Mouse (Mus musculus) neutrophil, adult 5-6 weeks (primary cell): ENCODE measurements at regions not wholly inside any gene's neighbourhood (a gene's known extent, or its start where the extent isn't known, plus 50 kb on each side); places are given as distances from the start of the nearest gene placed in this dataset.
"Not testable (repeated sequence)": the region's sequence is repeated elsewhere in the genome, so short reads cannot be mapped to it uniquely, and the experiment has no call there.

Experiments used
- ATAC-seq: fragments of 151-379, 151-347 bp; 2 replicates; pipeline ENCODE4 v1.8.0; 2017; ENCODE audit warnings: mild to moderate bottlenecking, moderate TSS enrichment; ENCODE audit not compliant: insufficient number of reproducible peaks, poor library complexity, low FRiP score, severe bottlenecking; ENCODE audit errors: extremely low read depth

DNA sequence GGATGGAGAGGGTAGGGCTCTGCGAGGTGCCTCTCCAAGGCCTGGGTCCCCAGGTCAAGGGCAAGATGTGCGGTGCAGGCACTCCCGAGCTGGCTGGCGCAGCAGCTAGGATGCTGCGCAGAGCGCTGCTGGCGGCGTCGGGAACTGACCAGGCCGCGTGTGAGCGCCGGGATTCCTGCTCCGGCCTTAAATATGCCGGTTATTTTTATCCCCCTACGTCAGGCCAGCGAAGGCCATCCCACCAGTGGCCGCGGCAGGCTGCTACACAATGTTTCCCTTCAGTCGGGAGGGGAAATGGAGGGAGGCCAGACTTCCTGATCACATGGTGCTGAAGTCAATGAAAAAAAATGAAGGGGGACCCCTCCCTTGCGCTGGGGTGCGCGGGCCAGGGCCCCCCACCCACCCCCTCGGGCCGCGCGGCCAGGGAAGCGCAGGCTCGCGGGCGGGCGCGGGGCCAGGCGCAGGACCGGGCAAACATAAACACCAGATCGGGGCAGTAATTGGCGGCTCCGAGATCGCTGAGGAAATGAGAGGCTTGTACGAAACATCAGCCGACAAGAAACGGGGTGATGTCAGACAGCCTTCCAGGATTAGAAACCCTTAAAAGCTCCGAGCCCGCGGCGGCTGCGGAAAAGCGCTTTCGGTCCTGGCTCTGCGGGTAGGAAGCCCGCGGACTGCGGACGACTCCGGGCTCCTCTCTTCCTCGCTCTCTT, 118.9 kb upstream of the Klf4 start:
- peak; percentile 33 for ATAC-seq

DNA sequence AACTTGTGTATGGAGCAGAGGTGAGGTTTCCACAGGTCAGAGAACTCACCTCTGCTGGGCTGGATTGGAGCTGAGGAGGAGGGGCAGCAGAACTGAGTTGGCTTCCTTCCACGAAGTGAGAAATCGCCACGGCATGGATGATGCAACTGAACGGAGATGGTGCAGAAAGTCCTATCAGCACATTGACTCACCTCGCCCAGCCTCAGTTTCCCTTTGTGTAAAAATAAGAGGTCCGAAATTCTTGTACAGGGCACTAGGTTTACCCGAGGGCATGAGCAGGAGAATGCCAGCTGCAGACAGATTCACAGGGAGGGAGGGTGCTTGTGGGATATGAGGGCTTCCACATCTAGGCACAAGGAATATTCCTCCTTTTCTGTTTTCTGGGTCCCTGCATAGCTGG, 117.9 kb upstream of the Klf4 start:
- ATAC-seq, result no peak

DNA sequence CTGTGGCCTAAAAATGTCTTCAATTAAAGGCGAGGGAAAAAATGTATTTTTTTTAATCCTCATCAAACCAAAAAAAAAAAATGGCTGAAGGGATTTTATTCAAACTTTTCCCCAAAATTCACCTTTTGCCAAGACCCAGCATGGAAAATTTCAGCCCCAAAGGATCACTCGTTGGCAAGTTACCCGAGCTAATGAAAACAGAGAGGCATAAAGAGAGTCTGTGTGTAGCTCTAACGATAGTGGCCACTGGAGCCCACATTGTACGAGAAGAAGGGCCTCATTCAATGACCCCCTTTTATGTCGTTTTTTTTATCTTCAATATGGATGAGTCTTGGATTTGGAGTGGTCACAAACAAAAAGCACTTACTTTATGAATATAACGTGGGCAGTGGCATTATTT, 116.1 kb upstream of the Klf4 start:
- ATAC-seq, result no peak

DNA sequence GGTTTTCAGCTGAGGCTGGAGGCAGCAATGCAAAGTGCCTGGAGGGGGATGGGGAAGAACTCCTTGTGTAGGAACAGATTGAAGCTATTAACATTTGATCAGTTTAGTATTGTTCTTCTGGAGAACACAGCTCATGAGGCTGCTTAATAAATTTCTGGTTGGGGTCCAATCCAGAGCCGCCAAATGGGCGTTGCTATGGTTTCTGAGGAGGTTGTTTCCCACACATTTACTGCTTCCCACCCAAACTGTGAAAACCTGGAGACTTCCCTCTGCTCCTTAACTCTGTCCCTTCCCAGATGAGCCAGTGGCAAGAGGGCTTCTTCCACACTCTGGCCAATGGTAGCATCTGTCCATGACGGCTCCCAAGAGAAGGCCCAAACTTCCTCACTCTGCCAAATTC, 113.2 kb upstream of the Klf4 start:
- ATAC-seq, result no peak

DNA sequence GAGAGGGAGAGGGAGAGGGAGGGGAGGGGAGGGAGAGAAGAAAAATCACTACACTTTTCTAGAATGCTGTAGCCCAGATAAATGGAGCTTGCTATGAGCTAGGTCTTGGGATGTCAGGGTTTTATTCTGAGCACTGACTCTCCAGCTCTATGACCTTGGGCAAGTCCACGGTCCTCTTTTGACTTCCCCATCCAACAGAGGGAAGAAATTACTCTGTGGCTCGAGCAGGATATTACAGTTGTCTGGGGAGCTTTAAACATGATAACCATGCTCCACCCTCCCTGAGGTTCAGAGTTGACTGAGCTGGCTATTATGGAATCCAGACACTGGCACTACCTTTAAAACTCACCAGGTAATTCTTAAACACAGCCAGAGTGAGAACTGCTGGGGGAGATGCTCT, 112.6 kb upstream of the Klf4 start:
- ATAC-seq, result no peak

DNA sequence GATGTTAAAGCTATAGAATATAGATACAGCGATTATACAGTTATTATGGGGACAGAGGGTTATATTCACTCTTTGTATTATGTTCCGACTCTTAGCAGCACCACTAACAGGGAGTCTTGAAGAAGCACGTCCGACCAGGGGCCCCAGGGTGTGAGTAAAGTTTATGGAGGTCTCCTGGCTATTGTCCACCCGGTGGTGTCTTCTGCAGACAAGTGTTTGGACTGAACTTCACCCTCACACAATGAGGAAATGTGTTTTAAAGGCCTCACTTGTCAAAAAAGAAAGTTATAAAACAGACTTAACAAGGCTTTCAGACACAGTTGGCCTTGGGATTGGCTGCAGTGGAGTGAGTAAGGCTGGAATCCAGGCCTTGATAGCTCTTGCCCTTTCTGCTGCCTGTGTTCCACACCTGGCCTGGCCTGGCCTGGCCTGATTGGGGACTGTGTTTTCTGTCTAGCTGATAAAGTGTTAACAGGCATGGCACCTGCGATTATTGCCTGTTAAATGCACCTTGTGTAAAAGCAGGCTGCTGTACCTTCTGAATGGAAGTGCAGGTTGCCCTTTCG, 102.8 kb upstream of the Klf4 start:
- ATAC-seq, result no peak

DNA sequence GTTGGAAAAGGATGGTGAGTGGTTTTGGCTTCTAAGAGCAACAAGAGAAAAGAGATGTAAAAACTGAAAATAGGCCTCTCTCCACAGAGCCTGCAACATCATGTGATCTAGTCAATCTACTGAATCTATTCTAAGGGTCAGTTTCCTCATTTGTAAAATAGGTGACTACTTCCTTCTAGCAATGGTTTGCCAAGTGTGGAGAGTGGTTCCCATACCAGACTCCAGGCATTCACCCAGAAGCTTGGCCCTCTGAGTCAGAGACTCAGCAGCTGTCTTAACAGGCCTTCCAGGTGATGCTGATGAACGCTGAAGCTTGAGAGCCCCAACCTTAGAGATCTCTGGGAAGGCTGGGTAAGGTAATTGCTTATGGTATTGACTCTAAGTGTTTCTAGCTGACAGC, 98.9 kb upstream of the Klf4 start:
- ATAC-seq, result no peak

DNA sequence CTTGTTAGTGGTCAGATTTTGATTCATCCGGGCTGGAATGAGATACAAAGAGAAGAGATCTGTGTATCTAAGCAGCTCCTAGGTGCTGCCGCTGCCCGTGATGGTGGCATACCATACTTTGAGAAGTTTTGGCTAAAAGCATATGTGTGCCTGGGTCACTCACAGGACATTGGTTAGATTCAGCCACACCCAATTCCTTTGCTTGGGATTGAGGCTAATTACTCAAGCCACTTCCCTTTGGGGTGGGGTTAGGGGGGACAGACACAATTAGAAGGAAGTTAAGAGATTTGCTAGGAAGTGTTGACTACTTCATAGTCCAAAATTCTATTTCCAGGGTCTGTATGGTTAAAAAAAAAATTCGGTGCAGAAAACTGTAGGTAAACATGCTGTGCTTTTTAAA, 97.9 kb upstream of the Klf4 start:
- not testable (repeated sequence) for ATAC-seq

DNA sequence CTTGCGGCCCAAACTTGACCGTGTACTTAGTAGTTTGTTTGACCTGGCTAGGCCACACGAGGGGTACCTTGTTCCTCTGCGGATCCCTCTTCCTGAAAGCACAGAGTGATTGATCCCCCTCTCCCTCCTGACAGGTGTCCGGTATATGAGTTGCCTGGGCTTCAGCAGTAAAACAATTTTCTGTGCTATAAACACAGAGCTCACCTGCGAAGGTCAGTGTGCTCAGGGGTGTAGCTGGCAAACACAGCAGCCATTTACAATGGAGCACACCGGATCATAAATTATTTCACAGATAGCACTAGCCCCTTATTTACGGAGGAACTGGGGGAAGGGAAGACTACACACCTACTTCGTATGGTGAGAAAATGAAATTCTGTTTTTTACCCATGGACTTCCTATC, 92.5 kb upstream of the Klf4 start:
- no peak for ATAC-seq

DNA sequence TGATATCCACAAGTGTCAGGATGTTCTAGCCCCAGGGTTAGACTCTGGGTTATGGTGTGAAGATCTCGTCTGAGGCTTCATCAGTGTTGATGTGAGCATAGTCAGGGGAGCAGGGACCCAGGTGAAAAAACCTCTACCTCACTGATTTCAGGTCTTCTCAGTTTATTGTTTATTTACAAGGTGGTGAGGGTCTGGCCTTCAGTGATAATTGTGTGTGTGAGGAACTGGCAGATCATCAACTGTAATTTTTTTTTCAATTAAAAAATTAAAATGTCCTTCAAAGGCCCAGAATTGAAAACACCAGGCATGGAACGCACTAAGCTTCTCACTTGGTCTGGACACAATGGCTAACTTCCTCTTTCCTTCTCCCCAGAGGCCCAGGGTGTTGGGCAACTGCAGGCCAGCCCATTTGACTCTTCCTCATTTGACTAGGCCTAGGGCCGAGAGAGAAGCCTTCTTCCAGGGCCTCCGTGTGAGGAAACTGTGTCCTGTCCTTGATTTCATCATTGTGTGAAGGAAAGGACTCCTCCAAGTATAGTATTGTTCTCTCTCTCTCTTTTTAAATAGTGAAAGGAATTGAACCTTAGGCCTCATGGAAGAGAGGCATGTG, 91.0 kb upstream of the Klf4 start:
- ATAC-seq, result peak; percentile 97

DNA sequence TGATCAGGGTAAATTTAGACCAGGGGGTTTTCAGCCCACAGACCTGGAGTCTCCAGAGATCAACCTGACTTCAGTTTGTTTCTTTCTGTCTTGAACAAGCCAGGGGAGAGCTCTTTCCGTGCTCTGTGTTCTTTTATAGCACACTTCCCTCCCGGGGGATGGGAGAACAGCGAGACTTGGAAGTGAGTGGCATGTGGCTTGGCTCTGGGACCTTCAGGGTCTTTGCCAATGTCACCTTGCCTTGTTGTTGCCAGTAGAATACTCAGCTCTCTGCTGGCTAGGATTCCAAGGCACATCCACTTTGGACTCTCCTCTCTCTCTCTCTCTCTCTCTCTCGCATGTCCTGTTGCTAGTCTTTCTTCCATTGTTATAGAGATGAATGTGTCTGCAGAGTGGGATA, 90.4 kb upstream of the Klf4 start:
- no peak for ATAC-seq

DNA sequence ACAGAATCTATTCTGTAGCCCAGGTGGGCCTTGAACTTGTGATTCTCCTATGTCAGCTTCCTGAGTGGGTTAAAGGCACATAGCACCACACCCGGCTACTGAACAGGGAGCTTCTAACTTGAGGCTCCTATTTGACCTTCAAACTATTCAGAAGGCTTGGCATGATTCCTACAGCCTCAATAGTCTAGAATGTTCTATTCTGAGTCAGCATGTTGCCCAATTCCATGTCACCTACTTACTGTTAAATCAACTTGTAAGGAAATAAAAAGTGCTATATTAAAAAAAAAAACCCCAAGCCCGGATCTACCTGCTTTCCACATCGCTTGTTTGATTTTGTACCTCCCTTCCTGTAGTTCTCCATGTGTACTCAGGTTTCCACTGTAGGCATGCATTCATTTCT, 87.6 kb upstream of the Klf4 start:
- ATAC-seq, result no peak

DNA sequence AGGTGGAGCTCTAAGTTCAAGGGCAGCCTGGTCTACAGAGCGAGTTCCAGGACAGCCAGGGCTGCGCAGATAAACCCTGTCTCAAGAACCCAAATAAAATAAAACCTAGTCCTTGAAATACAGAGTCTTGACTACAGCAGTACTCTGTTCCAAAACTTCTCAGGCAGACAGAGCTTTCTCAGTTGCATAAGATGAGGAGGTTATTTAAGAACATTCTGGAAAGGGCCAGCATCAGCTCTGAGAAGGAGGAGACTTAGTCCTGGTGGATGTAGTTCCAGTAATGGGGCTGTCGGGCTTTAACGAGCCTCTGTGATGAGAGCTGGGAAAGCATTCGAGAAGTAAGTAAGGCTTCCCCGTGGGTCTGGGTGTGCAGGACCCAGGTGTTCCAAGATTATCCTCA, 83.5 kb upstream of the Klf4 start:
- no peak for ATAC-seq

DNA sequence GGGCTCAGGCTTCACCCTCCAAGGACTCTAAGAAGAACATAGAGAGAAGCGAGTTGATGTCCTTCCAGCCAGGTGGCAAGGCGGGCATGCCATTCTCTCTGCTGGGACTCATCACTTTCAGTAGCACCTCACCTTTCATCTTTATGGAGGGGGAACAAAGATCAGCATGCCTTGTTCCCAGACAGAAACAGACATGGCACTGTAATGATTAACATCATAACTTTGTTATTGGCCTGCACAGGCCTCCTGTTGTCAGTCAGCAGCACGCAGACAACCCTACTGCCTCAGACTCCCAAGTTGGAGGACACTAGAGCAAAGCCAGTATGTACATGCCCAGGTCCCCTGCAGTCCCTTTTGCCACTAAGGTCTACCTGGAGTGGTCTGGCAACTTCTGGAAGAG, 81.3 kb upstream of the Klf4 start:
- no peak for ATAC-seq

DNA sequence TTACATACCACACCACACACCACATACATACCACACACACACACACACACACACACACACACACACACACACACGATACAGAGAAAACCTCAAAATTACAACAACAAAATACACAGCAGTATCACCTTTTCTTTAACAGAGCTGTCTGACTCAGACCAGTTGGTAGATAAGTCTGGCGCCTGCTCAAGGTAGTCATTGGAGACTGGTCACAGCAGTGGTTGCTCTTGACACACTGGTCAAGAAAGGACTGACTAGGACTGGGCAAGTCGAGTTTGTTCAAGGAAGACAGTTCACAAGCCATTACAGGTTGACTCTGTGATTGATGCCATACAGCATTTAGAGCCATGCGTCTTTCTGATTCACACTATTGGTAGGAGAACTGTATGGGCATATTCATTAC, 78.7 kb upstream of the Klf4 start:
- no peak for ATAC-seq

DNA sequence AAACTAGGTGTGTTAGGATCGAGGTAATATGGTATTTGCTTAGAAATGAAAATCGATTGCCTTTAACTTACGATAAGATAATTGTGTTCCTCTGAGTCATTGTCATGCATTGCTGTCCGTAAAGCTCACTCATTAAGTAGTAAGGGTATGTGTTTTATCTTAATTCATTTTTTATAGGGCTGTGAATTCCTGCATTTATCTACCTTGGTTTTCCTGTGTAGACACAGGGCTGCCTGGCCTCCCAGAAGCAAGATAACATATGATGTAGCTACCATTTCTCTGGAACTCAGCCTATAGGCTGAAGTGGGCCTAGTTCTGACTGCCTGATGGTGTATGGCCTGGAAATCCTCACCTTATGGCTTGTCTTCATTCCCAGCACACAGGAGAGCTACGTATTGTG, 76.9 kb upstream of the Klf4 start:
- ATAC-seq, result no peak

DNA sequence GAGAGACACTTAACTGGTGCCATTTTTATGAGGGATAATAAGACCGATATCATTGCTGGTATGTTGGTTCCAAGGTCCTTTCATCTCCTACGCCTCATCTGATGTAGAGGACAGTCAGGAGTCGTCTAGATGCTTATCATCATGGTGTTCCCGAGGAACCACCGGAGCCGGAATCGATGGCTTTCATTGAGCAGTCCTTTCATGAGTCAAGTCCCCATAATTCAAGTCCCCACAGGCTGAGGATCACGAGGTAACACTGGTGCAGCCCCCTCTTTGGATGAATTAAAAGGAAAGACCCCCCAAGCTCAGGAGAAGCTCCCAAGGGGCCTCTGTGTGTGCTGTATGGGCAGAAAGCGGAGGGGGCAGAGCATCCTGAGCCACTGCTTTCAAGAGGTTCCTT, 73.3 kb upstream of the Klf4 start:
- ATAC-seq, result no peak

DNA sequence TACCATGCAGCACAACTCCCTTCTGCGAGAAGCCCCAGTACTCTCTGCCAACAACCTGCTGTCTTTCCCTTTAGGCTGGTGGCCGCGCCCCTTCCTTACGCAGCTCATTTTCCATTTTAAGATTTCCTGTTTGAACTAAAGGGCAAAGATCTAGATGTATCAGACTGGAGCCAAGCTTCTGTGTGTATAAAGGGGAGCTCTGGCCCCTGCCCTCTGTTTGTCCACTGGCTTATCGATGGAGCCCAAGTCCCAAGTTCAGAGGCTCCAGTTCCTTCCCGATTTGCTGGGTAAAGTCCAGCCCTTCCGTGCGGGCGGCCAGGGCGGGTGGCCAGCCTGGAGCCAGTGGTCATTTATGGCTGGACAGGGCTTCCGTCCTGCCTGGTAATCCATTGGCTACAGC, 72.6 kb upstream of the Klf4 start:
- ATAC-seq, result no peak

DNA sequence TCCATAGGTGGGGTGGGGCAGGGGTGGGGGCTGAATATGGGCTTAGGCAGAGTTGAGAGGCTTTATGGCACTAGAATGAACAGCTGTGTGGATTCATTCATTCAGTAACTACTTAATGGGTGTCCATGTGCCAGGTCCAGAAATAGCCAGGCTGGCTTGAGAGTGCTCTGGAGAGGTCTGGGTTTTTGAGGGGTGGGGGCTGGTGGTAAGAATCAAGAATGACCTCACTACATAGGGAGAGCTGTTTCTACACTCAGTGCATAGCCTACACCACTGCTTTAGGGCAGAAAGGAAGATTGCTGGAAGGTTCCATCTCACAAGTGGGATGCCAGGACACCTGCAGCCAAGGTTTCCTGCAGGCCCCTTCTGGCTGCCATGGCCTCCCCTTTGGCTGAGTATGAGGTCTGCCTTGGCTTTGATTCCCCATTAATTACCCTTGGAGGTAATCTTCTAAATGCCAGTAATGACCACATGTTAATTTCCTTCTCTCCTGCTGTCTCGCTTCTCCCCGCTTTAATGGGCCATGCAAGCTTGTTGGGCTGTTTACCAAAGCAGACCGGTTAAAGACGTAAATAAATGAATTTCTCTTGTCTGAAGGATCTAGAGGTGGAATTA, 71.7 kb upstream of the Klf4 start:
- no peak for ATAC-seq

DNA sequence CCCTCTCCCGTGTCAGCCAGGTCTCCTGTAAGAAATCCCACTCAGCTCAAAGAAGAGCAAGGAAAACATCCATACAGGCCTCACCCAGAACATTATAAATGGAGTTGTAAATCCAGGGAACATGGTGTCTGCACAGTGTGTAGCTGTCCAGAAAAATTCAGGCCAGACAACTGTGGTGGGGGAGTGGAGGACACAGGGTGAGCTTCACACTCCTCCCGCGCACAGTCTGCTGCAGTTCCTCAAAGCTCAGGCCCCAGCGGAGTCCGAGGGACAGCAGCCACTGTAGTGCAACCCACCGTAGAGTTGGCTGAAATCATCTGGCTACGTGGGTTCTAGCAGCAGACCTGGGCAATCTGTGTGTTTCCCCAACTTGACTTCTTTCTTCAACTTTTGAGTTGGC, 62.9 kb upstream of the Klf4 start:
- no peak for ATAC-seq
